Mouse (Mus musculus): ENCODE data around the gene Tmem28.

Gene Tmem28

GRCm38 (mm10) chrX:99820790-99821395 lies at the start of gene Tmem28:
Gene Tmem28, plus strand, starts transcription at chrX:99821021.
- no peak for DNase-seq

- no peak for DNase-seq
Measured at GRCm38 (mm10) chrX:99780308-99780707, 40.5 kb upstream of the Tmem28 start.

- no peak for DNase-seq
Measured at GRCm38 (mm10) chrX:99808375-99808774, 12.4 kb upstream of the Tmem28 start.

GRCm38 (mm10) chrX:99819395-99819935 lies 1.4 kb upstream of the Tmem28 start:
- DNase-seq: peak; percentile 57

GRCm38 (mm10) chrX:99819936-99820789 lies 658 bp upstream of the Tmem28 start:
- DNase-seq: peak; percentile 3

- no peak for DNase-seq
Measured at GRCm38 (mm10) chrX:99842090-99842489, 21.3 kb downstream of the Tmem28 start.

- DNase-seq: peak; percentile 77
Measured at GRCm38 (mm10) chrX:99853261-99853741, 32.5 kb downstream of the Tmem28 start.

- no peak for DNase-seq
Measured at GRCm38 (mm10) chrX:99853834-99854233, 33.0 kb downstream of the Tmem28 start.

- no peak for DNase-seq
Measured at GRCm38 (mm10) chrX:99872228-99872627, 51.4 kb downstream of the Tmem28 start.

- DNase-seq: no peak
Measured at GRCm38 (mm10) chrX:99872632-99873201, 51.9 kb downstream of the Tmem28 start.

- no peak for DNase-seq
Measured at GRCm38 (mm10) chrX:99873259-99873919, 52.6 kb downstream of the Tmem28 start.

- DNase-seq: no peak
Measured at GRCm38 (mm10) chrX:99873920-99874296, 53.1 kb downstream of the Tmem28 start.

- no peak for DNase-seq
Measured at GRCm38 (mm10) chrX:99876781-99877180, 56.0 kb downstream of the Tmem28 start.

GRCm38 (mm10) chrX:99883396-99883795 lies 62.6 kb downstream of the Tmem28 start:
- no peak for DNase-seq
